24 mouse cellular contexts compared by ENCODE assay signal in genomic region chr17:86419199-86419598, GRCm38 (mm10).
"Had no signal": no experiment of that assay in that cellular context is flagged by ENCODE, and none has a peak within 500 bp of the region (broad histone marks: within the 10 kb centered on the region; RNA-seq: fewer than 3 reads in every experiment).

No protein-coding gene starts in this region.

- H3K9me3 ChIP-seq: kidney, embryonic 15.5 days; limb, embryonic 15.5 days had no signal

- H3K4me3 ChIP-seq: heart, embryonic 10.5 days; heart, embryonic 12.5 days; hindbrain, embryonic 10.5 days; hindbrain, embryonic 12.5 days; kidney, embryonic 15.5 days; limb, embryonic 13.5 days; limb, embryonic 15.5 days had no signal

- H3K4me2 ChIP-seq: heart, embryonic 12.5 days; hindbrain, embryonic 12.5 days; hindbrain, embryonic 14.5 days; kidney, embryonic 15.5 days; limb, embryonic 13.5 days; limb, embryonic 15.5 days; liver, embryonic 11.5 days had no signal

- H3K4me1 ChIP-seq: limb, embryonic 13.5 days; limb, embryonic 15.5 days had no signal

- ATAC-seq: inflammation-experienced regulatory T-cells, adult 6 months had no signal

- H3K27ac ChIP-seq: heart, embryonic 10.5 days; hindbrain, embryonic 10.5 days; hindbrain, embryonic 12.5 days; hindbrain, embryonic 14.5 days; kidney, embryonic 15.5 days; kidney, postnatal 0 days; limb, embryonic 13.5 days; limb, embryonic 15.5 days; liver, embryonic 14.5 days had no signal

- H3K36me3 ChIP-seq: heart, embryonic 12.5 days; hindbrain, embryonic 10.5 days; hindbrain, embryonic 12.5 days; limb, embryonic 13.5 days; limb, embryonic 15.5 days had no signal

- H3K9ac ChIP-seq: heart, embryonic 12.5 days; hindbrain, embryonic 12.5 days; hindbrain, embryonic 14.5 days; kidney, embryonic 15.5 days; limb, embryonic 13.5 days; limb, embryonic 15.5 days; liver, embryonic 14.5 days had no signal

- H3K27me3 ChIP-seq: heart, embryonic 12.5 days; hindbrain, embryonic 12.5 days; kidney, embryonic 15.5 days; limb, embryonic 13.5 days; limb, embryonic 15.5 days had no signal

- DNase-seq: gastrocnemius, postnatal 25 days; heart, adult 18-20 months; heart, postnatal 10 days; heart, postnatal 4 days; kidney, adult 11 months; kidney, adult 2 months; kidney, adult 9 months; kidney, postnatal 14 days; kidney, postnatal 36 days; layer of hippocampus, adult 9-11 months; layer of hippocampus, postnatal 36 days; left cerebral cortex, postnatal 4 days had no signal
